Mouse (Mus musculus): Measurements from ENCODE around the gene Gjb1. TPM values are rescaled to one million over a fixed set of nuclear protein-coding genes. Genes with fewer than 3 reads are reported as not detected.

Gjb1 gene
- total and polyA plus RNA-seq, 3 experiments: not detected

- no peak for TF ChIP-seq MXI1 (IDR thresholded peaks at IDR 0.05; ENCODE audit: low read depth, low read length)
Measured at GRCm38 (mm10) chrX:101427774-101428173, 51.6 kb downstream of the Gjb1 start (continued).

DNA sequence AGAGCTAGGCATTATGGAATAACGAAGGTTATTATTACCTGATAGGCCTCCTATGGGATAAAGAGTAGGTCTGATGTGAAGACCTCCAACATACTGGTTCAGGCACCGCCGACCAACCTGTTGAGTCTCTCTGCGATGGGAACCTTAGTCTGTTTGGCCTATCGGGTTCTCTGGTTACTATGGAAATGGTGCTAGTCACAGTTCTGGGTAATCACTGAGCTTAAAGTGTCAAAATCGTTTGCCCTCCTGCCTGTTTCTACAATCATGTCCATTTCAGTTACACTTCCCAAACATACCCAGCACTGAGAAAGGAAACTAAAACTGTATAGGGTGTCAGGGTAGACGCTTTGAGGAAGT, 52.6 kb downstream of the Gjb1 start:
- peak overlapping the region; percentile 81 for H3K9ac ChIP-seq (ENCODE audit: control insufficient read depth, low read depth, low read length, poor library complexity, severe bottlenecking)
- TF ChIP-seq MAZ (IDR thresholded peaks at IDR 0.05; ENCODE audit: low read depth, low read length) (no peak), NRF1 (IDR thresholded peaks at IDR 0.05; ENCODE audit: insufficient read depth, low read depth, low read length, poor library complexity, severe bottlenecking) (no peak), MYB (IDR thresholded peaks at IDR 0.05; ENCODE audit: low read depth, low read length) (no peak), USF1 (IDR thresholded peaks at IDR 0.05; ENCODE audit: low read depth, low read length) (no peak), ZMIZ1 (IDR thresholded peaks at IDR 0.05; ENCODE audit: low read depth, low read length) (no peak), KAT2A (conservative IDR thresholded peaks at IDR 0.05; ENCODE audit: low read depth, low read length) (no peak), ETS1 (IDR thresholded peaks at IDR 0.05; ENCODE audit: low read depth, low read length) (no peak), MAX (IDR thresholded peaks at IDR 0.05; ENCODE audit: low read length) (no peak), CTCF (IDR thresholded peaks at IDR 0.05 in 2 of 3, conservative IDR thresholded peaks at IDR 0.05 in 1 of 3; ENCODE audit: control insufficient read depth in 1 of 3, insufficient read depth in 1 of 3, low read depth in 2 of 3, low read length in 3 of 3, poor library complexity in 1 of 3, severe bottlenecking in 1 of 3) (no peak)
- DNase-seq (ENCODE audit: low read depth, low spot score): no peak

GRCm38 (mm10) chrX:101429142-101429949, 53.2 kb downstream of the Gjb1 start, which contains the start of gene Nono:
Gene Nono, plus strand, starts transcription at chrX:101429318.
- Histone ChIP-seq H3K36me3 (ENCODE audit: control insufficient read depth in 1 of 2, insufficient read depth in 2 of 2, low read length in 2 of 2) (peaks cover 5 to 26% of the 10 kb centered on the region in 2 experiments), H3K9ac (ENCODE audit: control insufficient read depth, low read depth, low read length, poor library complexity, severe bottlenecking) (peak within 1 kb of the TSS; percentile 98), H3K27ac (ENCODE audit: control insufficient read depth, low read depth, low read length) (peak within 1 kb of the TSS; percentile 99), H3K79me2 (ENCODE audit: control insufficient read depth, insufficient read depth, low read length, poor library complexity) (peaks cover 33% of the 10 kb centered on the region), H3K4me1 (ENCODE audit: control insufficient read depth in 1 of 2, insufficient read depth in 2 of 2, low read length in 2 of 2) (peaks cover 0 to 10% of the 10 kb centered on the region in 2 experiments; a peak in 1 of 4 replicates), H3K4me3 (ENCODE audit: control insufficient read depth in 1 of 2, insufficient read depth in 1 of 2, low read depth in 2 of 2, low read length in 2 of 2) (peak within 1 kb of the TSS; percentile 65 to 96), H3K27me3 (ENCODE audit: control insufficient read depth in 1 of 2, insufficient read depth in 2 of 2, low read length in 2 of 2) (no peaks in the 10 kb centered on the region), H3K9me3 (replicated peaks; ENCODE audit: insufficient read depth, low read length) (no peaks in the 10 kb centered on the region)
- DNase-seq (ENCODE audit: low read depth, low spot score): peak; percentile 97
- TF ChIP-seq USF1 (IDR thresholded peaks at IDR 0.05; ENCODE audit: low read depth, low read length): no peak
- no peak for TF ChIP-seq GABPA (IDR thresholded peaks at IDR 0.05; ENCODE audit: low read depth, low read length)
- no peak for TF ChIP-seq TAL1 (IDR thresholded peaks at IDR 0.05; ENCODE audit: low read length)
- peak; percentile 67 for TF ChIP-seq CHD2 (IDR thresholded peaks at IDR 0.05; ENCODE audit: low read length)
- TF ChIP-seq POLR2AphosphoS5 (IDR thresholded peaks at IDR 0.05; ENCODE audit: borderline replicate concordance, low read depth, low read length): no peak
- no peak for TF ChIP-seq MAFK (IDR thresholded peaks at IDR 0.05; ENCODE audit: borderline replicate concordance, low read depth, low read length)
- 0 out of 2 replicates have a peak, but pooled peaks have one; percentile 51 for TF ChIP-seq ELF1 (IDR thresholded peaks at IDR 0.05; ENCODE audit: low read depth, low read length)
- TF ChIP-seq HCFC1 (IDR thresholded peaks at IDR 0.05; ENCODE audit: low read depth, low read length): peak; percentile 81
- peak; percentile 44; the same call in 1 of the 2 replicates for TF ChIP-seq KAT2A (conservative IDR thresholded peaks at IDR 0.05; ENCODE audit: low read depth, low read length)
- no peak for TF ChIP-seq UBTF (IDR thresholded peaks at IDR 0.05; ENCODE audit: borderline replicate concordance, insufficient read depth, low read depth, low read length)
- no peak for TF ChIP-seq RCOR1 (IDR thresholded peaks at IDR 0.05; ENCODE audit: low read depth, low read length)
- peak; percentile 74 for TF ChIP-seq MAX (IDR thresholded peaks at IDR 0.05; ENCODE audit: low read length)
- peak; percentile 54; the same call in 1 of the 2 replicates for TF ChIP-seq MXI1 (IDR thresholded peaks at IDR 0.05; ENCODE audit: low read depth, low read length)
- TF ChIP-seq EP300 (IDR thresholded peaks at IDR 0.05; ENCODE audit: low read depth in 1 of 2, low read length in 2 of 2): no peak
- TF ChIP-seq ZC3H11A (IDR thresholded peaks at IDR 0.05; ENCODE audit: low read depth, low read length): no peak
- no peak for TF ChIP-seq BHLHE40 (IDR thresholded peaks at IDR 0.05; ENCODE audit: borderline replicate concordance, low read depth, low read length)
- TF ChIP-seq GATA1 (IDR thresholded peaks at IDR 0.05; ENCODE audit: low read depth, low read length): peak; percentile 93
- TF ChIP-seq ETS1 (IDR thresholded peaks at IDR 0.05; ENCODE audit: low read depth, low read length): no peak
- TF ChIP-seq POLR2A (IDR thresholded peaks at IDR 0.05; ENCODE audit: control insufficient read depth in 1 of 2, insufficient read depth in 1 of 2, low read depth in 1 of 2, low read length in 2 of 2, poor library complexity in 1 of 2): peak; percentile 29 to 78; a peak in 1 of 4 replicates
- peak; percentile 46 for TF ChIP-seq TBP (IDR thresholded peaks at IDR 0.05; ENCODE audit: low read depth, low read length)
- 0 out of 2 replicates have a peak, but pooled peaks have one; percentile 62 for TF ChIP-seq ZMIZ1 (IDR thresholded peaks at IDR 0.05; ENCODE audit: low read depth, low read length)
- no peak for TF ChIP-seq JUND (IDR thresholded peaks at IDR 0.05; ENCODE audit: low read depth, low read length)
- TF ChIP-seq MAZ (IDR thresholded peaks at IDR 0.05; ENCODE audit: low read depth, low read length): peak; percentile 98

More for the DNA sequence above, 52.6 kb downstream of the Gjb1 start:
- Histone ChIP-seq H3K79me2 (ENCODE audit: control insufficient read depth, insufficient read depth, low read length, poor library complexity) (peaks cover 33% of the 10 kb centered on the region), H3K36me3 (ENCODE audit: control insufficient read depth in 1 of 2, insufficient read depth in 2 of 2, low read length in 2 of 2) (peaks cover 5 to 26% of the 10 kb centered on the region in 2 experiments), H3K27me3 (ENCODE audit: control insufficient read depth in 1 of 2, insufficient read depth in 2 of 2, low read length in 2 of 2) (no peaks in the 10 kb centered on the region), H3K9me3 (replicated peaks; ENCODE audit: insufficient read depth, low read length) (no peaks in the 10 kb centered on the region), H3K4me3 (ENCODE audit: control insufficient read depth in 1 of 2, insufficient read depth in 1 of 2, low read depth in 2 of 2, low read length in 2 of 2) (peak overlapping the region; percentile 55 to 69), H3K27ac (ENCODE audit: control insufficient read depth, low read depth, low read length) (peak overlapping the region; percentile 99), H3K4me1 (ENCODE audit: control insufficient read depth in 1 of 2, insufficient read depth in 2 of 2, low read length in 2 of 2) (peaks cover 0 to 10% of the 10 kb centered on the region in 2 experiments; a peak in 1 of 4 replicates)
